Mouse (Mus musculus): ENCODE measurements around the gene Shroom2. TPM values are rescaled to one million over a fixed set of nuclear protein-coding genes. Genes with fewer than 3 reads are reported as not detected.

Shroom2 gene
- polyA plus RNA-seq, 1 experiment from 2014 or later, result 5.9 TPM

DNA sequence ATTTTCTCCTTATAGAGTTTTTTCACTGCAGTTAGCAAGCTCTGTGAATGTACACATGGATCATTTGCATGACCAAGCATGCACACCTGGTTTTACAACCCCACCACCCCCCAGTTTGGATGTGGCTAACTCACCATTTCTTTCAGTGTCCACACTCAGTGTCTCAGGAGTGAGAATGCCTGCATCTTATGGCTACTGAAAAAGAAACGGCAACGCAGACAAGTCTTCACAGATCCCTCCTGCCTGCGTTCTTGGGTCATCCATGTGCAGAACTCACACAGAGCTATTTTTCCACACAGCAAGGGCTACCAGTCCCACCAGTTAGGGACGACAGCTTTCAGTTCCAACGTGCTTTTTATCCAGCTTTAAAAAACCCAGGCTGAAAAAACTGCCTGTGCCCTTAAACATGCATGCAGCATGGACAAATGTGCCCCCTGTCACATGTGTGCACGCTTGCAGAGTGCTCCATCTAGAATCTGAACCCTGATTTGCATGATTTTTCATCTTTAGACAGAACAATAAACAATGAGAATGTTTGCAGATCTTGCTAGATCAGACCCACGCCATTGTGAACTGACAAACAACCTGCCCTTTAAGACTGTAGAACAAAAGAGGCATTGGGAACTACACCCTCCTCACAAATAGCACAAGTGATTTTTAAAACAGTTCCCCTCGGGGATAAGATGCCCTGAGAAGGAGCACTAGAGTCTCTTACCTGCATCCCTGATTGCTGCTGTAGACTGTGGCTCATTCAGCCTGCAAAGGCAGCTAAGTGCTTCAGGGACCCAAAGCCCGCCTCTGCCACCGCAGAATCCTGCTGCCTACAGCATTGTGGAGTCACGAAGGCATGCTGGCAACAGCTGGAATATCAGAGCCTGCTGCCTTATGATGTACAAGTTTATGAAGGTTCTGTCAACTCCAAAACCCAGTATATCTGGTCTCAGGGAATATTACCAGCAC is 125.3 kb downstream of the Shroom2 start:
- Histone ChIP-seq H3K27me3 (replicated peaks) (no peaks in the 10 kb centered on the region), H3K4me3 (no peak overlapping the region), H3K9me3 (replicated peaks) (no peaks in the 10 kb centered on the region), H3K9ac (no peak overlapping the region), H3K36me3 (no peaks in the 10 kb centered on the region), H3K4me1 (replicated peaks) (no peaks in the 10 kb centered on the region), H3K27ac (ENCODE audit: poor library complexity, severe bottlenecking) (no peak overlapping the region), H3K4me2 (no peak overlapping the region)
- no peak for ATAC-seq (ENCODE audit: insufficient number of reproducible peaks, low FRiP score)
- WGBS, result 61% methylated on average over 11 of the region's 11 CpGs

DNA sequence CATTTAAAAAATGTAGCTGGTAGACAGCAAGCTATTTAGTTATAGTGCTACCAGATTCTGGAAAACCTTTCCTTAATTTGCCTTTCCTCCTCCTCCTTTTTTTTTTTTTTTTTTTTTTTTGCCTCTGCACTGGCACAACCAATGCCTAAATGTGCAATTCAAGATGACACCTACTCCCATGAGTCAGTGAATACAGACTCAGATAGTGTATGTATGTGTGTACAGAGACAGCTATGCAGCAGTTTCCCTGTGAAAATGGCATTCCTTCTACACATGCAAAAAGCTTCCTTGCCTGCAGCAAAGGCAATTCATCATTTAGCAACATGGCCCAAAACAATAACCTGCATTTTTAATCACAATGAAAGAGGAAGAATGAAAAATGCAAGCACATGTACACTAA is 126.1 kb downstream of the Shroom2 start:
- Histone ChIP-seq H3K9ac (no peak overlapping the region), H3K27me3 (replicated peaks) (no peaks in the 10 kb centered on the region), H3K4me3 (no peak overlapping the region), H3K27ac (ENCODE audit: poor library complexity, severe bottlenecking) (no peak overlapping the region), H3K9me3 (replicated peaks) (no peaks in the 10 kb centered on the region), H3K36me3 (no peaks in the 10 kb centered on the region), H3K4me2 (no peak overlapping the region), H3K4me1 (replicated peaks) (no peaks in the 10 kb centered on the region)
- no peak for ATAC-seq (ENCODE audit: insufficient number of reproducible peaks, low FRiP score)

DNA sequence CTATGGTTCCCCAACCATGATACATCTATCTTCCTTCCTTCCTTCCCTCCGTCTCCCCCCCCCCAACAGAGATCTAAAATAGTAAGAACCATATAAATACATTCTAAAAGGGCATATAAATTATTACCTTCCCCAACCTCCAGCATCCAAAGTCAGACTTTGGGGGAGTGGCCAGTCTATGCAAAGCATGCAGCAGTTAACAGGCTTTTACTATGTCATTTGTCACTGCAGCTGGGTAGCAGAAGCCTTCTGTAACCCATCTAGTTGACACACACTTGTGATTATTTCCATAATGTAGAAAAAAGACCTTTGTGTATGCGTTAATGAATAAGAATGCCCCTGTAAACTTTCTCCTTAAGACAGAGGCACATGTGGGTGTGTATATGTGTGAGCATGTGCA is 126.6 kb downstream of the Shroom2 start:
- H3K27ac ChIP-seq (ENCODE audit: poor library complexity, severe bottlenecking), result no peak overlapping the region
- H3K4me1 ChIP-seq (replicated peaks), result no peaks in the 10 kb centered on the region
- H3K9ac ChIP-seq, result no peak overlapping the region
- no peak overlapping the region for H3K4me2 ChIP-seq
- no peaks in the 10 kb centered on the region for H3K9me3 ChIP-seq (replicated peaks)
- H3K36me3 ChIP-seq, result no peaks in the 10 kb centered on the region
- no peaks in the 10 kb centered on the region for H3K27me3 ChIP-seq (replicated peaks)
- 68% methylated on average over 2 of the region's 2 CpGs for WGBS
- no peak for ATAC-seq (ENCODE audit: insufficient number of reproducible peaks, low FRiP score)
- no peak overlapping the region for H3K4me3 ChIP-seq

DNA sequence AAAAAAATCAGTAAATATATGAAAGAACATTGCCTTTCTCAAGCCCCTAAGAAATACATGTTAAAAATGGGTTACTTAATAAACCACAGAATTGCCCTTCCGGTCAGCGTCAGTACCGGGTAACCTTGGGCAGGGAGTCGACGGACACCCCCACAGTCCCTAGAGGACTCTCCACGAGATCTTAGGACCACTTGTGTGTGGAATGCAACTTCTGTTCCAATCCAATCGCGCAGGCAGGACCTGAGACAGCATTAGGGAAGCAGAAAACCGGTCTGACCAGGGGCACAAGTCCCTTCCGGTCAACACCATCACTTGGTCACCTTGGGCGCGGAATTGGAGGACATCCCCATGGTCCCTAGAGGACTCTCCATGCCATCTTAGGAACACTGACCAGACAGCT is 133.9 kb downstream of the Shroom2 start:
- H3K4me3 ChIP-seq, result no peak overlapping the region
- H3K9ac ChIP-seq, result no peak overlapping the region
- ATAC-seq (ENCODE audit: insufficient number of reproducible peaks, low FRiP score), result no peak
- no peak overlapping the region for H3K27ac ChIP-seq (ENCODE audit: poor library complexity, severe bottlenecking)
- H3K27me3 ChIP-seq (replicated peaks), result no peaks in the 10 kb centered on the region
- H3K4me2 ChIP-seq, result no peak overlapping the region
- H3K9me3 ChIP-seq (replicated peaks), result no peaks in the 10 kb centered on the region
- 87% methylated on average over 12 of the region's 12 CpGs for WGBS
- H3K4me1 ChIP-seq (replicated peaks), result no peaks in the 10 kb centered on the region
- no peaks in the 10 kb centered on the region for H3K36me3 ChIP-seq

DNA sequence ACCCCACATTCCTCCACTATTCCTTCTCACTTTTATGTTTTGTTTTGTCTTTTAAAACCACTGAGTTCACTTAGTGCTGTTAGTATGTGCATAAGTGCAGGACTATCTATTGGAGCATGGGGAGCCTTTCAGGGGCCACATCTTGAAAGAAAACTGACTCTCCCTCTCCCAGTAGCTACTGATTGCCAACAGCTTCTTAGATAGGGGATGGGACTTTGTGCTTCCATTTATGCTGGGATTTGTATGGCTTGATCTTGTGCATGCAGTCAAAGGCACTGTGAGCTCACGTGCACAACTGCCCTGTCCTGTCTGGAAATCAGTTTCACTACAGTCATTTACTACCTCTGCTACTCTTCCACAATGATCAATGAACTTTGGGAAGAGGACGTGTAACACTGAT is 147.9 kb downstream of the Shroom2 start:
- Histone ChIP-seq H3K36me3 (peaks cover 7% of the 10 kb centered on the region), H3K9ac (no peak overlapping the region), H3K4me3 (no peak overlapping the region), H3K27me3 (replicated peaks) (no peaks in the 10 kb centered on the region), H3K9me3 (replicated peaks) (no peaks in the 10 kb centered on the region), H3K4me2 (no peak overlapping the region), H3K4me1 (replicated peaks) (no peaks in the 10 kb centered on the region), H3K27ac (ENCODE audit: poor library complexity, severe bottlenecking) (no peak overlapping the region)
- WGBS, result 75% methylated on average over 2 of the region's 2 CpGs
- no peak for ATAC-seq (ENCODE audit: insufficient number of reproducible peaks, low FRiP score)

DNA sequence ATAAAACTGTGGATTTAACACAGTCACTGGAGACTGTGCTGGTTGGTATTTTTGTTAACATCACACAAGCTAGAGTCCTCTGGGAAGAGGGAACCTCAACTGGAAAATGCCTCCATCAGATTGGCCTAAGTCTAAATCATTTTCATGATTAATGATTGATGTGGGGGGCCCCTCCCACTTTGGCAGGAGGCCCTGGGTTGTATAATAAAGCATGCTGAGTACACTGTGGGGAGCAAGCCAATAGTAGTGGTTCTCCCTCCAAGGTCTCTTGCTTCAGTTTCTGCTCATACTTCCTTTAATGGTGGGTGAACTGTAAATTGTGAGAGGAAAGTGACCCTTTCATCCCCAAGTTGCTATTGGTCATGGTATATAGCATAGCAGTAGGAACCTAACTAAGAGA is 148.3 kb downstream of the Shroom2 start:
- ATAC-seq (ENCODE audit: insufficient number of reproducible peaks, low FRiP score), result no peak
- H3K4me1 ChIP-seq (replicated peaks), result no peaks in the 10 kb centered on the region
- H3K9ac ChIP-seq, result no peak overlapping the region
- H3K9me3 ChIP-seq (replicated peaks), result no peaks in the 10 kb centered on the region
- H3K27ac ChIP-seq (ENCODE audit: poor library complexity, severe bottlenecking), result no peak overlapping the region
- no peak overlapping the region for H3K4me2 ChIP-seq
- H3K27me3 ChIP-seq (replicated peaks), result no peaks in the 10 kb centered on the region
- peaks cover 7% of the 10 kb centered on the region for H3K36me3 ChIP-seq
- no peak overlapping the region for H3K4me3 ChIP-seq

DNA sequence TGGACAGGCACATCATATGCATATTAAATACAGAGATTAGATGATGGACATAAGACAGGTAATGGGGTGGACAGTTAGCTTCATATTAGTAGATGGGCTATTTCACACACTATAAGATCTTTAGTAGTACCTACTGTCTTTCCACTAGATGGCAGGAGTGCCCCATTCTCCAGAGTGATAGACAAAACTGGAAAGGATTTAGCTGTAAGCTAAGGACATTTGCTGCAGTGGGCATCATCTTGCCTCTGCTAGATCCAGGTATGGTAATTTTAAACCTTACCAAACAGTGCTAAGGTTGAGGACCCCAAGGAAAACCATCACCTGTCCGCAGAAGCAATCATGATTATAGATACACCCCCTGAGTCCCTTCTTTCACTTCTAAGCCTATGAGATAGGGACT is 150.8 kb downstream of the Shroom2 start:
- ATAC-seq (ENCODE audit: insufficient number of reproducible peaks, low FRiP score), result no peak
- no peak overlapping the region for H3K27ac ChIP-seq (ENCODE audit: poor library complexity, severe bottlenecking)
- H3K27me3 ChIP-seq (replicated peaks), result no peaks in the 10 kb centered on the region
- H3K36me3 ChIP-seq, result peaks cover 7% of the 10 kb centered on the region
- no peaks in the 10 kb centered on the region for H3K9me3 ChIP-seq (replicated peaks)
- 68% methylated on average over 1 of the region's 1 CpGs for WGBS
- H3K4me2 ChIP-seq, result no peak overlapping the region
- no peaks in the 10 kb centered on the region for H3K4me1 ChIP-seq (replicated peaks)
- H3K9ac ChIP-seq, result no peak overlapping the region
- no peak overlapping the region for H3K4me3 ChIP-seq

DNA sequence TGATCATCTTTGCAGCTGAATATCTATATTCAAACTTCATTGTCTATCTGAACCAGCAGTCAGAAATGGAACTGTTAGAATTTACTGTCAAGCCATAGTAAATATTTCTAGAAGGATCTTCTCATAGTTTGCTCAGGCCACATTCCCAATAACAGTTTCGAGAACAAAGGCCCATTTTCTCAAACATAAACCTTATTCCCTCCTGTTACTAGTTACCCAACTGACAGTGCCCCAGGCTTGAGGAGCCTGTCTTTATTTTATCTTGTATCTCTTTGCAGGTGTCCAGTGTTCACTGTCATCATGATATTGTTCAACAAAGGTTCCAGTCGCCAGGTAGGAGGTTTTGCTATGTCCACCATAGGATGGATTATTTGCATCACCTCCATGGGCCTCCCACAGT is 206.2 kb downstream of the Shroom2 start, which contains the start of gene Cldn34a:
Cldn34a (plus strand) TSS at position 301 of the 400 bp plus-strand sequence.
- no peak within 1 kb of the TSS for H3K9ac ChIP-seq
- no peak for ATAC-seq (ENCODE audit: insufficient number of reproducible peaks, low FRiP score)
- H3K27ac ChIP-seq (ENCODE audit: poor library complexity, severe bottlenecking), result no peak within 1 kb of the TSS
- H3K4me1 ChIP-seq (replicated peaks), result no peaks in the 10 kb centered on the region
- no peaks in the 10 kb centered on the region for H3K27me3 ChIP-seq (replicated peaks)
- no peaks in the 10 kb centered on the region for H3K36me3 ChIP-seq
- no peak within 1 kb of the TSS for H3K4me2 ChIP-seq
- 63% methylated on average over 2 of the region's 2 CpGs for WGBS
- H3K9me3 ChIP-seq (replicated peaks), result no peaks in the 10 kb centered on the region; the same call in 1 of the 2 replicates
- H3K4me3 ChIP-seq, result no peak within 1 kb of the TSS

Other genes starting within 250 kb of the Shroom2 start
- gene Cldn34a, start 206.1 kb downstream of the Shroom2 start, polyA plus RNA-seq (2016; fragmentation: Nextera tagmentation; extraction: Ambion mirVana), result not detected in 2 replicates
- gene Gpr143, start 12.5 kb upstream of the Shroom2 start, polyA plus RNA-seq (2016; fragmentation: Nextera tagmentation; extraction: Ambion mirVana), result 0.24 TPM in 1 of 2 replicates, not detected in the other
- 0.96 and 1.5 TPM in 2 replicates for gene Usp51, start 237.0 kb upstream of the Shroom2 start, polyA plus RNA-seq (2016; fragmentation: Nextera tagmentation; extraction: Ambion mirVana)